Mouse (Mus musculus) heart, adult 2 months (tissue): ENCODE results near the gene Lrrc4c. TPM values are rescaled to one million over a fixed set of nuclear protein-coding genes. Genes with fewer than 3 reads are reported as not detected.

Experiments used
- DNase-seq, 2 experiments: peaks; one replicate each; pipeline ENCODE4 v3.0.0; 2021
- H3K27ac ChIP-seq: fragments of 200-600 bp; 2 replicates; pipeline ENCODE4 v1.8.1; 2022
- H3K27me3 ChIP-seq: fragments of 200-500 bp; 2 replicates; pipeline ENCODE4 v1.6.1; 2012; ENCODE audit warnings: mild to moderate bottlenecking, low read length, inconsistent platforms, mixed read lengths; ENCODE audit not compliant: control insufficient read depth, insufficient read depth
- H3K36me3 ChIP-seq: fragments of 200-500 bp; 2 replicates; pipeline ENCODE4 v1.6.1; 2012; ENCODE audit warnings: low read length, inconsistent platforms; ENCODE audit not compliant: control insufficient read depth, insufficient read depth
- H3K4me1 ChIP-seq: fragments of 200-500 bp; 2 replicates; pipeline ENCODE4 v1.6.1; 2011; ENCODE audit warnings: low read length; ENCODE audit not compliant: control insufficient read depth, insufficient read depth
- H3K4me3 ChIP-seq: fragments of 200-600 bp; 2 replicates; pipeline ENCODE4 v1.8.1; 2022
- H3K79me2 ChIP-seq: fragments of 200-500 bp; replicated peaks from 2 replicates; pipeline ENCODE4 v1.6.1; 2012; ENCODE audit warnings: mild to moderate bottlenecking, inconsistent platforms, low read length, moderate library complexity, mixed read lengths; ENCODE audit not compliant: control insufficient read depth, insufficient read depth
- H3K9ac ChIP-seq: fragments of 200-500 bp; 2 replicates; pipeline ENCODE4 v1.6.1; 2012; ENCODE audit warnings: low read depth, mild to moderate bottlenecking, control low read depth, inconsistent platforms, low read length, mixed read lengths
- CTCF ChIP-seq: fragments of 200-600 bp; IDR thresholded peaks from 2 replicates; pipeline ENCODE4 v1.8.1; 2022; ENCODE audit warnings: antibody characterized with exemption, mild to moderate bottlenecking, moderate library complexity
- EP300 ChIP-seq: fragments of 200-500 bp; IDR thresholded peaks from 2 replicates; pipeline ENCODE4 v1.6.1; 2011; ENCODE audit warnings: low read depth, low read length, control low read depth; ENCODE audit not compliant: insufficient read depth
- POLR2A ChIP-seq: fragments of 200-500 bp; IDR thresholded peaks from 2 replicates; pipeline ENCODE4 v1.6.1; 2011; ENCODE audit warnings: mild to moderate bottlenecking, low read depth, low read length, control low read depth; ENCODE audit not compliant: insufficient read depth
- WGBS: fragments of 180-500 bp; shearing (Covaris S2); methylation state at CpG from one replicate; pipeline ENCODE4 v1.1.7; 2018; 5-methylcytosine and 5-hydroxymethylcytosine counted together
- intact Hi-C: fragments of 180-260 bp; cut with DNase I; formaldehyde crosslinking; loops from one replicate; pipeline ENCODE4 v1.15.1; 2025
- polyA plus RNA-seq: library from polyadenylated mRNA; depleted of rRNA; stranded (reverse); fragments of >200 nt; gene quantifications from 2 replicates; pipeline ENCODE4 v1.2.3, GENCODE M21; 2012
- total RNA-seq, 2 experiments: library from RNA; stranded (reverse); gene quantifications; 2 replicates each; pipeline ENCODE4 v1.2.3; 2021

Gene Lrrc4c
- total and polyA plus RNA-seq, 3 experiments = 0.20 to 0.39 (median 0.23) TPM

DNA sequence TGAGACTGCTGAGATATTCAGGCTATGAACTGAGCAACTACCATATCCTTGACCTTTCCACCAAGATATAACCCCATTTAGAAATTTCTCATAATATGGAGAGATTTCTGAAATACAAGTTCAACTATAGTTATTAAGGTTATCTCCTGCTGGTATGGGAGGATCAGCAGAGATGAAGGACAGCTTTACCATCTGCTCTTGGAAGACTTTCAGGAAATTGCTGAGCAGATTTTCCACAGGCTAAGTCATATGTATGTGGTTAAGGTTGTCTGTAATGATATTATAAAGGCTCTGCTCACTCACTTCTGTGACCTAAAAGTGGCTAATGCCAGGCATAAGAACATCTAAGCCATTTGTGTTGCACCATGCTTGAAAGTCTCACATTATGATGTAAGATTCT lies 681.6 kb downstream of the Lrrc4c start:
- Histone ChIP-seq H3K9ac (no peak overlapping the region), H3K27ac (no peak overlapping the region), H3K4me1 (no peaks in the 10 kb centered on the region), H3K4me3 (no peak overlapping the region), H3K36me3 (no peaks in the 10 kb centered on the region), H3K79me2 (no peaks in the 10 kb centered on the region), H3K27me3 (no peaks in the 10 kb centered on the region)
- DNase-seq = no peak
- TF ChIP-seq POLR2A (no peak), CTCF (no peak), EP300 (no peak)
- intact Hi-C loops = no loop called here

DNA sequence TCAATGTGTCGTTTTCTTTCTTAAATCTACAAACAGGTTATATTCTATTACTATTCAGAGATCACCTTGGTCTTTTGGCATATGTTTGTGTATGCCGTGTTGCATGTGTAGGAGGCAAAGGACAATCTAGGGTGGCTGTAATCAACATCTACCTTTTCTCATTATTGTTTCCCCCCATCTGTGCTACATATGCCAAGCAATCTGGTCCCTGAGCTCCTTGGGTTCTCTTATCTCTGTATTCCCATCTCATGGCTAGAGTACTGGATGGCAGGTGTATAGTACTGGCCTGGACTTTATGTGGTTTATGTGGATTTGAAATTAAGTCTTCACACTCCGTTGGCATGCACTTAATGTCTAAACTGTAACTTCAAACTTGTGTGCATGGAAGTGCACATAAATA lies 700.4 kb downstream of the Lrrc4c start:
- no peak overlapping the region for H3K27ac ChIP-seq
- 56% methylated on average over 3 of the region's 3 CpGs for WGBS
- H3K4me1 ChIP-seq = no peaks in the 10 kb centered on the region
- H3K9ac ChIP-seq = no peak overlapping the region
- no peak overlapping the region for H3K4me3 ChIP-seq
- intact Hi-C loops = no loop called here
- H3K79me2 ChIP-seq = no peaks in the 10 kb centered on the region
- TF ChIP-seq CTCF (no peak), EP300 (no peak), POLR2A (no peak)
- no peaks in the 10 kb centered on the region for H3K36me3 ChIP-seq
- no peak for DNase-seq
- no peaks in the 10 kb centered on the region for H3K27me3 ChIP-seq

DNA sequence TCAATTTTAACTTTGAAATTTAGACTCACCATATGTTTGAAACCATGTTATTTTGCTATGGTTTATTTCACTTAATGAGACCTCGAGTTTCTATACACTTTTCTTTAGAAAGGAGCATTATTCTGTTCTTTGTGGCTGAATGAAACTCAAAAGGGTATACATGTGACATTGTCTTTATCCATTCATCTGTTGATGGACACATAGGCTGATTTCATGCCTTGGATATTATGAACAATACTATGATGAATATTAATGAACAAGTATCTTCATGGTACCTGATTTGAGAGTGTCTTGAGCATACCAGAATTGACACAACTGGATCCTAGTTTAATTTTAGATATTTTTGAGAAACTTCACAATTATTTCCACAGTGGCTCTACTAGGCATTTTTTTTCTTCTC lies 709.0 kb downstream of the Lrrc4c start:
- Histone ChIP-seq H3K79me2 (no peaks in the 10 kb centered on the region), H3K4me1 (no peaks in the 10 kb centered on the region), H3K27me3 (no peaks in the 10 kb centered on the region), H3K36me3 (no peaks in the 10 kb centered on the region), H3K4me3 (no peak overlapping the region), H3K9ac (no peak overlapping the region), H3K27ac (no peak overlapping the region)
- intact Hi-C loops = no loop called here
- 44% methylated on average over 1 of the region's 1 CpGs for WGBS
- DNase-seq = no peak
- TF ChIP-seq EP300 = no peak
- TF ChIP-seq CTCF = no peak
- no peak for TF ChIP-seq POLR2A

DNA sequence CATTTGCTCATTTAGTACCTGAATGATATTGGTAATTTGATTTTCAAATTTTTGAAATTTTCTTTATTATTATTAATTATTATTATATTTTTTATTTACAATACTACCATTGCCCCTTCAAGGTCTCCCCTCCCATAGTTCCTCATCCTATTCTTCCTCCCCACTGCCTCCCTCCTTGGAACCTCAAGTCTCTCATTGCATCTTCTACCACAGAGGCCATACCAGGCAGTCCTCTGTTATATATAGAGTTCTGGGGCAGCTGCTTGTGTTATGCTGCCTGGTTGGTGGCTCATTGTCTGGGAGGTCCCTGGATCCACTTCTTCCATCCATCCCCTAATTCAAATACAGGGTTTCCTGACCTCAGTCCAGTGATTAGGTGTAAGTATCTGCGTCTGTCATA lies 709.6 kb downstream of the Lrrc4c start:
- TF ChIP-seq CTCF (no peak), POLR2A (no peak), EP300 (no peak)
- Histone ChIP-seq H3K27me3 (no peaks in the 10 kb centered on the region), H3K79me2 (no peaks in the 10 kb centered on the region), H3K36me3 (no peaks in the 10 kb centered on the region), H3K4me3 (no peak overlapping the region), H3K27ac (no peak overlapping the region), H3K9ac (no peak overlapping the region), H3K4me1 (no peaks in the 10 kb centered on the region)
- no peak for DNase-seq
- intact Hi-C loops = no loop called here
- WGBS = 82% methylated on average over 1 of the region's 1 CpGs

DNA sequence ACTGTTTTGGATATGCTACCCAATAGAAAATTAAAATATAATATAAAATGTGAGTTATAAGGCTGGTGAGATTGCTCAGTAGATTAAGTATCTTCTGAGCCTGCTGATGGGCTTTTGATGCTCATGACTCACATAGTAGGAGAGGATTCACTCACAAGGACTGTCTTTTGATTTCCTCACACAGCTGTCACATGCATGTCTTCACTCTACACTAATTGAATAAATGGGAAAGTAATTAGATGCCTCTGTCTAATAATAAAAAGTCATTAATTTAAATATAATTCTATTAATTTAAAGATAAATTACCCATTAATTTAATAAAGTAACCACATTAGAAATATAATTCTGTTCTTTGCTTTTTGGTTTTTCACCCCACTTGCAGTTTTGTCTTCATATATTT lies 718.4 kb downstream of the Lrrc4c start:
- intact Hi-C loops = no loop called here
- no peak for DNase-seq
- Histone ChIP-seq H3K4me3 (no peak overlapping the region), H3K36me3 (no peaks in the 10 kb centered on the region), H3K27me3 (no peaks in the 10 kb centered on the region), H3K9ac (no peak overlapping the region), H3K4me1 (no peaks in the 10 kb centered on the region), H3K27ac (no peak overlapping the region), H3K79me2 (no peaks in the 10 kb centered on the region)
- no peak for TF ChIP-seq POLR2A
- no peak for TF ChIP-seq EP300
- TF ChIP-seq CTCF = no peak

DNA sequence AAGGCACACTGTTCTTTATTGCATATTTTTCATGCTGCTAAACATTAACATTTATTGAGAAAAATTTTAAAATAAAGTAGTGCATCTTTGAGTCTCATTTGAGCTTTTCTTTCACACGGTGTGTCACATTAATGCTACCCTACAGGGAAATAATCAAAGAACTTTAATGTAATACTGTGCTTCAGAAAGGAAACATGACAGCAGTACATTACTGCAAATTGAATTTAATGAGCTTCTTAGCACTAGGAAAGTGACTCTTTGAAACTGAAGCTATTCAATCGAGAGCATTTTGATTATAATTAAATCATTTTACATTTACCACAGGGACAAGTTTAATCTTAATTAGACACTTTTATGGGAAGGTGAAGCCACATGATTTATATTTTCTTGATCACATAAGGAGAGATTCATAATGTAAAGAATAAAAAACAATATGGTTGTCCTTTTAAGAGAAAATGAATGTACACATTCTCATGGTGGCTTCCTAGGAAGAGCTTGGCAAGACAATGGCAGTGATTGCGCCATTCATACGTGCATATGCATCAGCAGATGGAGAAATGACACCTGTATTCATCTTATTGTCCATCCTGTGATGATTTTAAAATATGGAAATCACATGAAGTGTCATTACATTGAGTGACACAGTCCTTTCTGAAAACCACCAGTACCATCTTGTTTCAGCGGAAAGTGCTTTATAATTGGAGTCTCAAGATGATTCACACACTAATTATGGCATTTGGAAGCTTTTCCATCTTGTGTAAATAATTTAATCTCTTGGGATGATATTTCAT lies 719.2 kb downstream of the Lrrc4c start:
- WGBS = 75% methylated on average over 5 of the region's 5 CpGs
- no peak for DNase-seq
- Histone ChIP-seq H3K36me3 (no peaks in the 10 kb centered on the region), H3K27ac (no peak overlapping the region), H3K9ac (no peak overlapping the region), H3K79me2 (no peaks in the 10 kb centered on the region), H3K4me1 (no peaks in the 10 kb centered on the region), H3K4me3 (no peak overlapping the region), H3K27me3 (no peaks in the 10 kb centered on the region)
- intact Hi-C loops = no loop called here
- no peak for TF ChIP-seq EP300
- no peak for TF ChIP-seq POLR2A
- no peak for TF ChIP-seq CTCF
